ENCODE assay signal across 20 mouse cellular contexts in the genomic region with DNA sequence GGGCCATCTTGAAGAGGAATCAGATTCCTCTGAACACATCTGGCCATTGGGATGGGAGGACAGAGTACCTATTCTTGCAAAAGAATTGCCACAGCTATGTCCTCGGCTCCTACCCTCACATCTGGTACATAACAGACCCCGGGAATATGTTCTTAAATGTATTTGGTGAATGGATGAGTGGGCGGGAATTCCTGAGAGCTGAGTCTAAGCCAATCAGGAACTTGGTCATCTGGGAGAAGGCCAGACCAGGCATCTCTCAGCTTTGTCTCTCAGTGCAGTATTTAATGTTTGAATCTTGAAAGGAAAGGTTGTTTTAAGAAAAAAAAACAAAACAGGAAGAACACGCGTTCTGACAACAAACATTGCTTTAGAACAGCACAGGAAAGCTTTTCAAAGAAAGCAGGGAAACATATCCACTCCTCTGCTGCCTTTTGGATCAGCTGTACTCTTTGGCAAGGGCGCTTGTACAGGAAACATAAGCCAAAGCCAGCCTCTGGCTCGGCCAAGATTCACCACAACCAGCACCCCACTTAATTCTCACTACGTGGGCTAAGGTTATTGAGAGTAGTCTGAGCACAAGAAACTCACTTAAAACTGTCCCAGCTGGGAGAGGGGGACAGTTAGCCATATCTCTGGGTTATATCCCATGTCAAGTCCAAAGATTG. TPM values are rescaled to one million over a fixed set of nuclear protein-coding genes. Genes with fewer than 3 reads are reported as not detected.
"Had no signal": no experiment of that assay in that cellular context is flagged by ENCODE, and none has a peak within 500 bp of the region (broad histone marks: within the 10 kb centered on the region; RNA-seq: fewer than 3 reads in every experiment).

No protein-coding gene starts in this region.

- H3K36me3 ChIP-seq: kidney, embryonic 15.5 days; limb, embryonic 13.5 days; midbrain, embryonic 12.5 days; neural tube, embryonic 13.5 days; stomach, embryonic 15.5 days had no signal

- H3K4me2 ChIP-seq: kidney, embryonic 15.5 days; limb, embryonic 13.5 days; midbrain, embryonic 12.5 days; neural tube, embryonic 13.5 days; stomach, embryonic 15.5 days had no signal

- H3K4me1 ChIP-seq: kidney, embryonic 15.5 days; limb, embryonic 13.5 days; stomach, embryonic 15.5 days had no signal

- H3K27ac ChIP-seq: kidney, embryonic 15.5 days; limb, embryonic 13.5 days; liver, embryonic 14.5 days; midbrain, embryonic 12.5 days; neural tube, embryonic 13.5 days; stomach, embryonic 15.5 days had no signal

- DNase-seq: kidney, adult 18-20 months; kidney, postnatal 14 days; lung, adult 18-20 months; right cerebral cortex, postnatal 14 days; thymus, adult 2 months; thymus, postnatal 25 days had no signal

- H3K9me3 ChIP-seq: kidney, embryonic 15.5 days; limb, embryonic 13.5 days; midbrain, embryonic 12.5 days; neural tube, embryonic 13.5 days; stomach, embryonic 15.5 days had no signal

- H3K27me3 ChIP-seq: kidney, embryonic 15.5 days; limb, embryonic 13.5 days; midbrain, embryonic 12.5 days; neural tube, embryonic 13.5 days; stomach, embryonic 15.5 days had no signal

- H3K9ac ChIP-seq: kidney, embryonic 15.5 days; limb, embryonic 13.5 days; liver, embryonic 14.5 days; midbrain, embryonic 12.5 days; neural tube, embryonic 13.5 days; stomach, embryonic 15.5 days had no signal

- H3K4me3 ChIP-seq: kidney, embryonic 15.5 days; limb, embryonic 13.5 days; midbrain, embryonic 12.5 days; neural tube, embryonic 13.5 days; stomach, embryonic 15.5 days had no signal

RNA-seq across cellular contexts. Expression of a gene that starts 45.2 kb away (rescaled TPM):
- total RNA-seq: layer of hippocampus, postnatal 36 days; left cerebral cortex, postnatal 36 days; liver, adult 2 months; megakaryocyte-erythroid progenitor cell, adult 5-6 weeks had no signal
- polyA plus RNA-seq: kidney, embryonic 15.5 days; large intestine, adult 2 months; liver, embryonic 14.5 days; lung, embryonic 16.5 days; midbrain, embryonic 12.5 days; neural tube, embryonic 13.5 days; stomach, embryonic 15.5 days; testis, adult 2 months; urinary bladder, adult 2 months had no signal

RNA-seq across cellular contexts. Expression of a gene that starts 51.1 kb away (rescaled TPM):
- total RNA-seq: layer of hippocampus, postnatal 36 days; left cerebral cortex, postnatal 36 days; megakaryocyte-erythroid progenitor cell, adult 5-6 weeks had no signal
- polyA plus RNA-seq: kidney, embryonic 15.5 days; large intestine, adult 2 months; limb, embryonic 13.5 days; liver, embryonic 14.5 days; lung, embryonic 16.5 days; midbrain, embryonic 12.5 days; neural tube, embryonic 13.5 days; stomach, embryonic 15.5 days had no signal
